Mouse (Mus musculus) stomach, embryonic 15.5 days (tissue): ENCODE measurements at regions not wholly inside any gene's neighbourhood (a gene's known extent, or its start where the extent isn't known, plus 50 kb on each side); places are given as distances from the start of the nearest gene placed in this dataset.
A peak's percentile ranks its signal among the peaks of the same experiment; 100 is the strongest.

ENCODE experiments used
- ATAC-seq: fragments of 200-750 bp; cut with Nextera tagmentation; 2 replicates; pipeline ENCODE4 v1.8.0; 2017; ENCODE audit warnings: low read depth, moderate number of reproducible peaks, moderate TSS enrichment; ENCODE audit not compliant: insufficient read depth, low FRiP score
- H3K27ac ChIP-seq: fragments of 300-500 bp; sonication (generic); 2 replicates; pipeline ENCODE4 v1.5.1; 2015; ENCODE audit warnings: mild to moderate bottlenecking, inconsistent platforms
- H3K27me3 ChIP-seq: fragments of 300-500 bp; sonication (generic); replicated peaks from 2 replicates; pipeline ENCODE4 v1.6.1; 2015; ENCODE audit warnings: inconsistent platforms
- H3K36me3 ChIP-seq: fragments of 300-500 bp; sonication (generic); 2 replicates; pipeline ENCODE4 v1.6.1; 2015; ENCODE audit warnings: inconsistent platforms
- H3K4me1 ChIP-seq: fragments of 300-500 bp; sonication (generic); 2 replicates; pipeline ENCODE4 v1.6.1; 2015; ENCODE audit warnings: inconsistent platforms
- H3K4me2 ChIP-seq: fragments of 300-500 bp; sonication (generic); 2 replicates; pipeline ENCODE4 v1.6.1; 2015; ENCODE audit warnings: mild to moderate bottlenecking, inconsistent platforms
- H3K4me3 ChIP-seq: fragments of 300-500 bp; sonication (generic); replicated peaks from 2 replicates; pipeline ENCODE4 v1.5.1; 2015; ENCODE audit warnings: inconsistent platforms
- H3K9ac ChIP-seq: fragments of 300-500 bp; sonication (generic); 2 replicates; pipeline ENCODE4 v1.6.1; 2015; ENCODE audit warnings: inconsistent platforms
- H3K9me3 ChIP-seq: fragments of 300-500 bp; sonication (generic); 2 replicates; pipeline ENCODE4 v1.6.1; 2016; ENCODE audit warnings: inconsistent platforms
- WGBS: fragments of 180-500 bp; shearing (Covaris S2); methylation state at CpG from one replicate; pipeline ENCODE4 v1.1.7; 2015; 5-methylcytosine and 5-hydroxymethylcytosine counted together

- H3K36me3 ChIP-seq, result no peaks in the 10 kb centered on the region
- no peak for ATAC-seq
- H3K9me3 ChIP-seq, result no peaks in the 10 kb centered on the region
- H3K4me3 ChIP-seq, result no peak overlapping the region
- peaks cover 14% of the 10 kb centered on the region; the same call in 1 of the 2 replicates for H3K4me1 ChIP-seq
- H3K27ac ChIP-seq, result no peak overlapping the region
- H3K27me3 ChIP-seq, result no peaks in the 10 kb centered on the region
- no peak overlapping the region for H3K9ac ChIP-seq
- WGBS, result 25% methylated on average over 13 of the region's 13 CpGs
- H3K4me2 ChIP-seq, result peak overlapping the region; percentile 30
Observed at GRCm38 (mm10) chr9:63876886-63877285, 119.1 kb upstream of the Smad3 start.

GRCm38 (mm10) chr9:63876023-63876422 is 118.2 kb upstream of the Smad3 start:
- no peak overlapping the region for H3K27ac ChIP-seq
- H3K9ac ChIP-seq, result no peak overlapping the region
- no peak for ATAC-seq
- peaks cover 14% of the 10 kb centered on the region; the same call in 1 of the 2 replicates for H3K4me1 ChIP-seq
- no peaks in the 10 kb centered on the region for H3K27me3 ChIP-seq
- H3K36me3 ChIP-seq, result no peaks in the 10 kb centered on the region
- 88% methylated on average over 12 of the region's 12 CpGs for WGBS
- H3K4me3 ChIP-seq, result no peak overlapping the region
- no peaks in the 10 kb centered on the region for H3K9me3 ChIP-seq
- H3K4me2 ChIP-seq, result no peak overlapping the region

GRCm38 (mm10) chr9:63875193-63875592 is 117.4 kb upstream of the Smad3 start:
- 84% methylated on average over 5 of the region's 5 CpGs for WGBS
- H3K4me1 ChIP-seq, result peaks cover 13% of the 10 kb centered on the region; the same call in 1 of the 2 replicates
- H3K27ac ChIP-seq, result no peak overlapping the region
- no peaks in the 10 kb centered on the region for H3K27me3 ChIP-seq
- no peak overlapping the region for H3K9ac ChIP-seq
- H3K4me3 ChIP-seq, result no peak overlapping the region
- no peak for ATAC-seq
- H3K4me2 ChIP-seq, result no peak overlapping the region
- no peaks in the 10 kb centered on the region for H3K36me3 ChIP-seq
- no peaks in the 10 kb centered on the region for H3K9me3 ChIP-seq

GRCm38 (mm10) chr9:63864350-63864749 is 106.6 kb upstream of the Smad3 start:
- Histone ChIP-seq H3K27me3 (no peaks in the 10 kb centered on the region), H3K27ac (no peak overlapping the region), H3K4me3 (no peak overlapping the region), H3K9ac (no peak overlapping the region), H3K4me1 (no peaks in the 10 kb centered on the region), H3K4me2 (no peak overlapping the region), H3K9me3 (no peaks in the 10 kb centered on the region), H3K36me3 (no peaks in the 10 kb centered on the region)
- no peak for ATAC-seq
- 51% methylated on average over 11 of the region's 11 CpGs for WGBS

- no peaks in the 10 kb centered on the region for H3K4me1 ChIP-seq
- no peaks in the 10 kb centered on the region for H3K36me3 ChIP-seq
- H3K9me3 ChIP-seq, result no peaks in the 10 kb centered on the region
- no peak overlapping the region for H3K27ac ChIP-seq
- H3K4me3 ChIP-seq, result no peak overlapping the region
- no peak for ATAC-seq
- no peaks in the 10 kb centered on the region for H3K27me3 ChIP-seq
- H3K4me2 ChIP-seq, result no peak overlapping the region
- WGBS, result 66% methylated on average over 4 of the region's 4 CpGs
- no peak overlapping the region for H3K9ac ChIP-seq
Observed at GRCm38 (mm10) chr9:63863328-63863727, 105.5 kb upstream of the Smad3 start.

GRCm38 (mm10) chr9:63862427-63862826 is 104.6 kb upstream of the Smad3 start:
- Histone ChIP-seq H3K9me3 (no peaks in the 10 kb centered on the region), H3K27me3 (no peaks in the 10 kb centered on the region), H3K9ac (no peak overlapping the region), H3K4me3 (no peak overlapping the region), H3K4me2 (no peak overlapping the region), H3K36me3 (no peaks in the 10 kb centered on the region), H3K27ac (no peak overlapping the region), H3K4me1 (no peaks in the 10 kb centered on the region)
- no peak for ATAC-seq
- 33% methylated on average over 6 of the region's 6 CpGs for WGBS

GRCm38 (mm10) chr9:63861418-63861817 is 103.6 kb upstream of the Smad3 start:
- no peak overlapping the region for H3K4me2 ChIP-seq
- 56% methylated on average over 4 of the region's 4 CpGs for WGBS

GRCm38 (mm10) chr9:63860196-63860595 is 102.4 kb upstream of the Smad3 start:
- H3K36me3 ChIP-seq, result no peaks in the 10 kb centered on the region
- H3K27ac ChIP-seq, result no peak overlapping the region
- H3K4me2 ChIP-seq, result no peak overlapping the region
- no peak overlapping the region for H3K9ac ChIP-seq
- WGBS, result 74% methylated on average over 2 of the region's 2 CpGs
- no peaks in the 10 kb centered on the region for H3K27me3 ChIP-seq
- ATAC-seq, result no peak
- H3K9me3 ChIP-seq, result no peaks in the 10 kb centered on the region
- H3K4me1 ChIP-seq, result no peaks in the 10 kb centered on the region
- no peak overlapping the region for H3K4me3 ChIP-seq

More at GRCm38 (mm10) chr9:63861418-63861817, 103.6 kb upstream of the Smad3 start:
- Histone ChIP-seq H3K27me3 (no peaks in the 10 kb centered on the region), H3K4me3 (no peak overlapping the region), H3K36me3 (no peaks in the 10 kb centered on the region), H3K9ac (no peak overlapping the region), H3K9me3 (no peaks in the 10 kb centered on the region), H3K27ac (no peak overlapping the region), H3K4me1 (no peaks in the 10 kb centered on the region)
- no peak for ATAC-seq

GRCm38 (mm10) chr9:63856065-63856736 is 98.4 kb upstream of the Smad3 start:
- WGBS, result 56% methylated on average over 9 of the region's 9 CpGs
- no peak overlapping the region for H3K4me3 ChIP-seq
- H3K9me3 ChIP-seq, result no peaks in the 10 kb centered on the region
- no peak overlapping the region for H3K27ac ChIP-seq
- no peaks in the 10 kb centered on the region for H3K36me3 ChIP-seq
- H3K27me3 ChIP-seq, result no peaks in the 10 kb centered on the region
- H3K4me2 ChIP-seq, result no peak overlapping the region
- no peak for ATAC-seq
- H3K9ac ChIP-seq, result no peak overlapping the region
- no peaks in the 10 kb centered on the region for H3K4me1 ChIP-seq

- 52% methylated on average over 12 of the region's 12 CpGs for WGBS
- no peak overlapping the region for H3K27ac ChIP-seq
- no peaks in the 10 kb centered on the region for H3K27me3 ChIP-seq
- no peaks in the 10 kb centered on the region for H3K9me3 ChIP-seq
- no peaks in the 10 kb centered on the region for H3K36me3 ChIP-seq
- ATAC-seq, result no peak
- H3K4me1 ChIP-seq, result no peaks in the 10 kb centered on the region
- H3K4me3 ChIP-seq, result no peak overlapping the region
- H3K4me2 ChIP-seq, result no peak overlapping the region
- H3K9ac ChIP-seq, result no peak overlapping the region
Observed at GRCm38 (mm10) chr9:63851809-63852208, 94.0 kb upstream of the Smad3 start.

- no peaks in the 10 kb centered on the region for H3K9me3 ChIP-seq
- no peak overlapping the region for H3K4me2 ChIP-seq
- no peaks in the 10 kb centered on the region for H3K36me3 ChIP-seq
- no peak for ATAC-seq
- no peaks in the 10 kb centered on the region for H3K27me3 ChIP-seq
- H3K4me1 ChIP-seq, result no peaks in the 10 kb centered on the region
- WGBS, result 73% methylated on average over 2 of the region's 2 CpGs
- no peak overlapping the region for H3K4me3 ChIP-seq
- no peak overlapping the region for H3K9ac ChIP-seq
- no peak overlapping the region for H3K27ac ChIP-seq
Observed at GRCm38 (mm10) chr9:63850316-63850693, 92.5 kb upstream of the Smad3 start.

- no peaks in the 10 kb centered on the region for H3K36me3 ChIP-seq
- H3K27ac ChIP-seq, result no peak overlapping the region
- H3K4me2 ChIP-seq, result no peak overlapping the region
- no peak for ATAC-seq
- no peaks in the 10 kb centered on the region for H3K4me1 ChIP-seq
- no peaks in the 10 kb centered on the region for H3K9me3 ChIP-seq
- H3K27me3 ChIP-seq, result peaks cover 4% of the 10 kb centered on the region; the same call in 1 of the 2 replicates
- no peak overlapping the region for H3K4me3 ChIP-seq
- H3K9ac ChIP-seq, result no peak overlapping the region
- WGBS, result 74% methylated on average over 12 of the region's 12 CpGs
Observed at GRCm38 (mm10) chr9:63849564-63850315, 91.9 kb upstream of the Smad3 start.
